Mouse (Mus musculus): ENCODE data around the gene Bdh1.

Bdh1 gene

GRCm38 (mm10) chr16:31428335-31428674 lies 6.2 kb downstream of the Bdh1 start:
- no peak for DNase-seq (ENCODE audit: inconsistent age in 2 of 2, low spot score in 1 of 2)

GRCm38 (mm10) chr16:31428675-31429470 lies 6.8 kb downstream of the Bdh1 start:
- DNase-seq (ENCODE audit: inconsistent age in 2 of 2, low spot score in 1 of 2) = peak; percentile 52 to 77

- peak; percentile 94 to 96 for DNase-seq (ENCODE audit: inconsistent age in 2 of 2, low spot score in 1 of 2)
Observed at GRCm38 (mm10) chr16:31429471-31430155, 7.5 kb downstream of the Bdh1 start.

GRCm38 (mm10) chr16:31433466-31434110 lies 11.5 kb downstream of the Bdh1 start:
- DNase-seq (ENCODE audit: inconsistent age in 2 of 2, low spot score in 1 of 2) = no peak

GRCm38 (mm10) chr16:31435146-31435545 lies 13.1 kb downstream of the Bdh1 start:
- no peak for DNase-seq (ENCODE audit: inconsistent age in 2 of 2, low spot score in 1 of 2)

GRCm38 (mm10) chr16:31436085-31436484 lies 14.0 kb downstream of the Bdh1 start:
- DNase-seq (ENCODE audit: inconsistent age in 2 of 2, low spot score in 1 of 2) = peak in 1 of 2 experiments; percentile 63

GRCm38 (mm10) chr16:31437358-31437757 lies 15.3 kb downstream of the Bdh1 start:
- DNase-seq (ENCODE audit: inconsistent age in 2 of 2, low spot score in 1 of 2) = no peak

- no peak for DNase-seq (ENCODE audit: inconsistent age in 2 of 2, low spot score in 1 of 2)
Observed at GRCm38 (mm10) chr16:31439529-31439928, 17.4 kb downstream of the Bdh1 start.

- DNase-seq (ENCODE audit: inconsistent age in 2 of 2, low spot score in 1 of 2) = no peak
Observed at GRCm38 (mm10) chr16:31440046-31440445, 18.0 kb downstream of the Bdh1 start.

GRCm38 (mm10) chr16:31444521-31444920 lies 22.4 kb downstream of the Bdh1 start:
- DNase-seq (ENCODE audit: inconsistent age in 2 of 2, low spot score in 1 of 2) = no peak

GRCm38 (mm10) chr16:31446067-31446853 lies 24.2 kb downstream of the Bdh1 start:
- no peak for DNase-seq (ENCODE audit: inconsistent age in 2 of 2, low spot score in 1 of 2)

GRCm38 (mm10) chr16:31449973-31450372 lies 27.9 kb downstream of the Bdh1 start:
- DNase-seq (ENCODE audit: inconsistent age in 2 of 2, low spot score in 1 of 2) = no peak

- no peak for DNase-seq (ENCODE audit: inconsistent age in 2 of 2, low spot score in 1 of 2)
Observed at GRCm38 (mm10) chr16:31451235-31451634, 29.2 kb downstream of the Bdh1 start.

GRCm38 (mm10) chr16:31452467-31452866 lies 30.4 kb downstream of the Bdh1 start:
- DNase-seq (ENCODE audit: inconsistent age in 2 of 2, low spot score in 1 of 2) = no peak

- peak; percentile 83 to 92 for DNase-seq (ENCODE audit: inconsistent age in 2 of 2, low spot score in 1 of 2)
Observed at GRCm38 (mm10) chr16:31454013-31454412, 31.9 kb downstream of the Bdh1 start.

- peak; percentile 62 to 77 for DNase-seq (ENCODE audit: inconsistent age in 2 of 2, low spot score in 1 of 2)
Observed at GRCm38 (mm10) chr16:31455276-31456045, 33.4 kb downstream of the Bdh1 start.

GRCm38 (mm10) chr16:31458229-31458918 lies 36.3 kb downstream of the Bdh1 start:
- DNase-seq (ENCODE audit: inconsistent age in 2 of 2, low spot score in 1 of 2) = peak; percentile 73 to 93

- DNase-seq (ENCODE audit: inconsistent age in 2 of 2, low spot score in 1 of 2) = peak in 1 of 2 experiments; percentile 21
Observed at GRCm38 (mm10) chr16:31459968-31460461, 37.9 kb downstream of the Bdh1 start.

GRCm38 (mm10) chr16:31460506-31460905 lies 38.4 kb downstream of the Bdh1 start:
- DNase-seq (ENCODE audit: inconsistent age in 2 of 2, low spot score in 1 of 2) = no peak

GRCm38 (mm10) chr16:31461046-31461445 lies 39.0 kb downstream of the Bdh1 start:
- DNase-seq (ENCODE audit: inconsistent age in 2 of 2, low spot score in 1 of 2) = peak in 1 of 2 experiments; percentile 27

All from adrenal gland, adult (tissue).